ENCODE assay signal across 21 mouse cellular contexts in the genomic region with DNA sequence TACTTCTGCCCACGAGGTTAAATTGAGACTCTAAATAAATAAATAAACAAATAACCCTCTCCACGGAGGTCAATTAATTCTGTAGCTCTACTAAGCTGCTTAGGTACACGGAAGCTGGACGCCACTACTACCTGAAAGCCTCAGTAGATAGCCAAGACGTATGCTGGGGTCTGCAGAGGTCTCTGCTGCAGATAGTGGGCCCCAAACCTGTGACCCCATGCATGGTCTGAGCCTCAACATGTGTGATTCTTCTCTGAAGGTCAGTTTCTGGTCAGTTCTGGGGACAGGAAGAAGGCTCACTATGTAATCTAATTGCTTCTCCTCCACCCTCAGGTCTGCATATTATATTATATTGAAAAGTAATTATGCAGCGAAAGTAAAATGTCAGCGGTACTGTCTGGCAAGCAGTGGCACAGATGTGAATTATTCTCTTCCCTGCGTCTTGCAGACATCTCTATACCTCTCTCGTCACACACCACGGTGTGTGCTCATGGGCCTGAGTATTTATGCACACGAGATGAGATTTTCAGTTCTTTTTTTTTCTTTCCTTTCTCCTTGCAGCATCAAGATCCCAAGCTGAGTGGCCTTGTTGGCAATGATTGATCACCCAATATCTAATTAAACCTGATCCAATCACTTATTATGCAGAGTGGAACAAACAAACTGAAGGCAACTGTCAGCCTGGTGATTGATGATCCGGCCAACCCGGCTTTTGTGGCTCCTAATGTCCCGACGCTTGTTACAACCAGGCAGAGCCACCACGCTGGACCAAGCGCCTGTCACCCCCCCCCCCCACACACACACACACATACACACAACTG.
DNase-seq lines count a peak whose midpoint lies in the region; ATAC-seq and TF ChIP-seq lines count a peak whose summit lies in the region.
"Had no signal": no experiment of that assay in that cellular context is flagged by ENCODE, and none has a peak within 500 bp of the region (broad histone marks: within the 10 kb centered on the region; RNA-seq: fewer than 3 reads in every experiment).

No protein-coding gene starts in this region.

- no peak overlapping the region for H3K4me2 ChIP-seq in hindbrain, embryonic 16.5 days (ENCODE audit: low read length)
- no peak overlapping the region for H3K4me2 ChIP-seq in neural tube, embryonic 14.5 days (ENCODE audit: low read depth, low read length)
- H3K4me2 ChIP-seq: embryonic facial prominence, embryonic 15.5 days; heart, embryonic 13.5 days; kidney, embryonic 15.5 days; limb, embryonic 12.5 days; liver, embryonic 13.5 days; lung, embryonic 15.5 days had no signal

- H3K9me3 ChIP-seq in hindbrain, embryonic 10.5 days: no peaks in the 10 kb centered on the region
- no peaks in the 10 kb centered on the region for H3K9me3 ChIP-seq in hindbrain, embryonic 16.5 days (ENCODE audit: control insufficient read depth, low read length)
- no peaks in the 10 kb centered on the region for H3K9me3 ChIP-seq in neural tube, embryonic 14.5 days (ENCODE audit: control insufficient read depth, low read length)
- H3K9me3 ChIP-seq: embryonic facial prominence, embryonic 15.5 days; heart, embryonic 13.5 days; kidney, embryonic 15.5 days; limb, embryonic 12.5 days; liver, embryonic 13.5 days; lung, embryonic 15.5 days had no signal

- no peaks in the 10 kb centered on the region for H3K36me3 ChIP-seq in hindbrain, embryonic 10.5 days
- H3K36me3 ChIP-seq in hindbrain, embryonic 16.5 days (ENCODE audit: control insufficient read depth, insufficient read depth, low read length): no peaks in the 10 kb centered on the region
- no peaks in the 10 kb centered on the region for H3K36me3 ChIP-seq in neural tube, embryonic 14.5 days (ENCODE audit: control insufficient read depth, insufficient read depth, low read length)
- no peaks in the 10 kb centered on the region for H3K36me3 ChIP-seq in heart, adult 2 months (ENCODE audit: control insufficient read depth, insufficient read depth, low read length)
- H3K36me3 ChIP-seq: embryonic facial prominence, embryonic 15.5 days; heart, embryonic 13.5 days; kidney, embryonic 15.5 days; limb, embryonic 12.5 days; liver, embryonic 13.5 days; lung, embryonic 15.5 days had no signal

- TF ChIP-seq POLR2A in heart, adult 2 months (IDR thresholded peaks at IDR 0.05; ENCODE audit: insufficient read depth, low read depth, low read length): no peak

- H3K27me3 ChIP-seq in hindbrain, embryonic 10.5 days (ENCODE audit: insufficient read depth, poor library complexity, severe bottlenecking): peaks cover 41% of the 10 kb centered on the region
- no peaks in the 10 kb centered on the region for H3K27me3 ChIP-seq in hindbrain, embryonic 16.5 days (replicated peaks; ENCODE audit: control insufficient read depth, insufficient read depth, low read length)
- no peaks in the 10 kb centered on the region for H3K27me3 ChIP-seq in neural tube, embryonic 14.5 days (ENCODE audit: control insufficient read depth, insufficient read depth, low read length)
- H3K27me3 ChIP-seq in heart, adult 2 months (ENCODE audit: control insufficient read depth, insufficient read depth, low read length): no peaks in the 10 kb centered on the region
- H3K27me3 ChIP-seq: embryonic facial prominence, embryonic 15.5 days; liver, embryonic 13.5 days; lung, embryonic 15.5 days had no signal

- no peaks in the 10 kb centered on the region for H3K79me2 ChIP-seq in heart, adult 2 months (replicated peaks; ENCODE audit: control insufficient read depth, insufficient read depth, low read length)

- no peak overlapping the region for H3K4me3 ChIP-seq in hindbrain, embryonic 10.5 days
- H3K4me3 ChIP-seq in hindbrain, embryonic 16.5 days (ENCODE audit: low read length): no peak overlapping the region
- no peak overlapping the region for H3K4me3 ChIP-seq in neural tube, embryonic 14.5 days (ENCODE audit: low read depth, low read length)
- no peak overlapping the region for H3K4me3 ChIP-seq in heart, adult 2 months
- H3K4me3 ChIP-seq: embryonic facial prominence, embryonic 15.5 days; heart, embryonic 13.5 days; kidney, embryonic 15.5 days; limb, embryonic 12.5 days; liver, embryonic 13.5 days; lung, embryonic 15.5 days had no signal

- no peak overlapping the region for H3K9ac ChIP-seq in hindbrain, embryonic 16.5 days (ENCODE audit: low read depth, low read length)
- no peak overlapping the region for H3K9ac ChIP-seq in neural tube, embryonic 14.5 days (replicated peaks; ENCODE audit: low read depth, low read length)
- no peak overlapping the region for H3K9ac ChIP-seq in heart, adult 2 months (ENCODE audit: low read depth, low read length)
- H3K9ac ChIP-seq: embryonic facial prominence, embryonic 15.5 days; heart, embryonic 13.5 days; kidney, embryonic 15.5 days; limb, embryonic 12.5 days; liver, embryonic 13.5 days; lung, embryonic 15.5 days had no signal

- peak; percentile 23 for DNase-seq in testis, postnatal 10 days (ENCODE audit: low spot score)
- no peak for DNase-seq in testis, postnatal 14 days (ENCODE audit: low spot score)
- DNase-seq in hindbrain, embryonic 10.5 days (ENCODE audit: low spot score): peak; percentile 75
- no peak for DNase-seq in kidney, postnatal 10 days
- DNase-seq in heart, adult 2 months: no peak
- no peak for DNase-seq in adrenal gland, postnatal 25 days
- DNase-seq: adrenal gland, adult 2 months; cerebellum, adult 9-11 months; liver, embryonic 13.5 days; retina, postnatal 1 day; thymus, postnatal 25 days had no signal

- peaks cover 29% of the 10 kb centered on the region for H3K4me1 ChIP-seq in hindbrain, embryonic 10.5 days (replicated peaks)
- H3K4me1 ChIP-seq in hindbrain, embryonic 16.5 days (ENCODE audit: control insufficient read depth, insufficient read depth, low read depth, low read length): peaks cover 3% of the 10 kb centered on the region; the same call in 1 of the 2 replicates
- no peaks in the 10 kb centered on the region for H3K4me1 ChIP-seq in neural tube, embryonic 14.5 days (ENCODE audit: control insufficient read depth, insufficient read depth, low read length)
- H3K4me1 ChIP-seq in heart, adult 2 months (ENCODE audit: control insufficient read depth, insufficient read depth, low read length): no peaks in the 10 kb centered on the region
- H3K4me1 ChIP-seq: embryonic facial prominence, embryonic 15.5 days; heart, embryonic 13.5 days; kidney, embryonic 15.5 days; limb, embryonic 12.5 days; liver, embryonic 13.5 days; lung, embryonic 15.5 days had no signal

- ATAC-seq in hindbrain, embryonic 16.5 days: peak; percentile 77
- ATAC-seq in neural tube, embryonic 14.5 days (ENCODE audit: low read depth): peak; percentile 85
- ATAC-seq: intestine, embryonic 16.5 days had no signal

- intact Hi-C loops in heart, adult 2 months (cut with DNase I): no loop called here

- WGBS in hindbrain, embryonic 10.5 days: 52% methylated on average over 17 of the region's 17 CpGs
- 33% methylated on average over 16 of the region's 17 CpGs for WGBS in hindbrain, embryonic 16.5 days
- WGBS in neural tube, embryonic 14.5 days: 33% methylated on average over 17 of the region's 17 CpGs
- WGBS in heart, adult 2 months: 72% methylated on average over 17 of the region's 17 CpGs

- TF ChIP-seq CTCF in heart, adult 2 months (IDR thresholded peaks at IDR 0.05): no peak

- peak overlapping the region; percentile 72 for H3K27ac ChIP-seq in hindbrain, embryonic 10.5 days
- H3K27ac ChIP-seq in hindbrain, embryonic 16.5 days (ENCODE audit: low read depth, low read length): no peak overlapping the region
- H3K27ac ChIP-seq in neural tube, embryonic 14.5 days (ENCODE audit: low read depth, low read length): no peak overlapping the region
- no peak overlapping the region for H3K27ac ChIP-seq in heart, adult 2 months
- H3K27ac ChIP-seq: embryonic facial prominence, embryonic 15.5 days; heart, embryonic 13.5 days; kidney, embryonic 15.5 days; limb, embryonic 12.5 days; liver, embryonic 13.5 days; lung, embryonic 15.5 days; macrophage; stomach, postnatal 0 days had no signal

- TF ChIP-seq EP300 in heart, adult 2 months (IDR thresholded peaks at IDR 0.05; ENCODE audit: insufficient read depth, low read depth, low read length): no peak

Comparison
In these comparisons a context has a peak if more than half of its experiments do, and no peak if none do; other contexts are left out.
1. DNase-seq: peak in testis, postnatal 10 days (single experiment) and hindbrain, embryonic 10.5 days (single experiment); none in testis, postnatal 14 days (single experiment), kidney, postnatal 10 days (single experiment), heart, adult 2 months (0 of 2) and adrenal gland, postnatal 25 days (single experiment).